Mouse (Mus musculus) embryonic facial prominence, embryonic 13.5 days (tissue): ENCODE data around the gene Ccnjl. TPM values are rescaled to one million over a fixed set of nuclear protein-coding genes. Genes with fewer than 3 reads are reported as not detected.

ENCODE experiments used
- ATAC-seq: fragments of 200-750 bp; cut with Nextera tagmentation; 2 replicates; pipeline ENCODE4 v1.8.0; 2017; ENCODE audit warnings: low read depth; ENCODE audit not compliant: insufficient number of reproducible peaks, insufficient read depth, low FRiP score, low TSS enrichment
- H3K27ac ChIP-seq: fragments of 300-500 bp; sonication (generic); 2 replicates; pipeline ENCODE4 v1.5.1; 2015; ENCODE audit warnings: moderate library complexity, mild to moderate bottlenecking, inconsistent platforms
- H3K27me3 ChIP-seq: fragments of 300-500 bp; sonication (generic); 2 replicates; pipeline ENCODE4 v1.6.1; 2015; ENCODE audit warnings: mild to moderate bottlenecking, inconsistent platforms
- H3K36me3 ChIP-seq: fragments of 300-500 bp; sonication (generic); 2 replicates; pipeline ENCODE4 v1.6.1; 2015; ENCODE audit warnings: mild to moderate bottlenecking, inconsistent platforms
- H3K4me1 ChIP-seq: fragments of 300-500 bp; sonication (generic); 2 replicates; pipeline ENCODE4 v1.6.1; 2015; ENCODE audit warnings: inconsistent platforms
- H3K4me2 ChIP-seq: fragments of 300-500 bp; sonication (generic); 2 replicates; pipeline ENCODE4 v1.6.1; 2015; ENCODE audit warnings: moderate library complexity, mild to moderate bottlenecking, inconsistent platforms
- H3K4me3 ChIP-seq: fragments of 300-500 bp; sonication (generic); 2 replicates; pipeline ENCODE4 v1.5.1; 2015; ENCODE audit warnings: mild to moderate bottlenecking, inconsistent platforms
- H3K9ac ChIP-seq: fragments of 300-500 bp; sonication (generic); 2 replicates; pipeline ENCODE4 v1.6.1; 2015; ENCODE audit warnings: mild to moderate bottlenecking, inconsistent platforms
- H3K9me3 ChIP-seq: fragments of 300-500 bp; sonication (generic); 2 replicates; pipeline ENCODE4 v1.6.1; 2016; ENCODE audit warnings: inconsistent platforms
- WGBS: fragments of 180-500 bp; shearing (Covaris S2); methylation state at CpG from one replicate; pipeline ENCODE4 v1.1.7; 2015; ENCODE audit warnings: mixed read lengths; 5-methylcytosine and 5-hydroxymethylcytosine counted together
- polyA plus RNA-seq: library from polyadenylated mRNA; unstranded; fragments of >200 nt; fragmentation: Nextera tagmentation; extraction: Ambion mirVana; gene quantifications from 2 replicates; pipeline ENCODE4 v1.2.1, GENCODE M21; 2015

The Ccnjl gene
- polyA plus RNA-seq, 1 experiment from 2014 or later, result 14.2 TPM

DNA sequence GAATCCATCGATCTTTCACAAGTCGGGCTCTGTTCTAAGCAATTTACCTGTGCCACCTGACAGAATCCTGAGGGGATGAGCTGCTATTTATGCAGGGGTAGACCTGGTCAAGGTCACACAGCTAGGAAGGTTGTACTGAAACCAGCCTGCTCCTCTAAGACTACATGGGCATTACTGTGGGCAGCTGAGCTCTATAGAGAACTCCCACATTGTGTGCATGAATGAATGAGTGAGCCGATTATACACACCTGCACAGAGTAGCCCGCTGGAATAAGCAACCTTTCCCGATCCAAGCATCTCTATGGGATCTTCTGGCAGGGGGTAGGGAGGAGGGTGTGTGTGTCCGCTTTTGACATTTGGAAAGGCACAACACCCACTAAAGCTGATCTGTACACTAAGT, 104.6 kb downstream of the Ccnjl start:
- Histone ChIP-seq H3K4me2 (no peak overlapping the region), H3K4me1 (peaks cover 10% of the 10 kb centered on the region), H3K27ac (no peak overlapping the region), H3K9ac (no peak overlapping the region), H3K9me3 (no peaks in the 10 kb centered on the region; the same call in 1 of the 2 replicates), H3K4me3 (no peak overlapping the region), H3K36me3 (no peaks in the 10 kb centered on the region), H3K27me3 (no peaks in the 10 kb centered on the region)
- WGBS, result 83% methylated on average over 6 of the region's 6 CpGs
- no peak for ATAC-seq

DNA sequence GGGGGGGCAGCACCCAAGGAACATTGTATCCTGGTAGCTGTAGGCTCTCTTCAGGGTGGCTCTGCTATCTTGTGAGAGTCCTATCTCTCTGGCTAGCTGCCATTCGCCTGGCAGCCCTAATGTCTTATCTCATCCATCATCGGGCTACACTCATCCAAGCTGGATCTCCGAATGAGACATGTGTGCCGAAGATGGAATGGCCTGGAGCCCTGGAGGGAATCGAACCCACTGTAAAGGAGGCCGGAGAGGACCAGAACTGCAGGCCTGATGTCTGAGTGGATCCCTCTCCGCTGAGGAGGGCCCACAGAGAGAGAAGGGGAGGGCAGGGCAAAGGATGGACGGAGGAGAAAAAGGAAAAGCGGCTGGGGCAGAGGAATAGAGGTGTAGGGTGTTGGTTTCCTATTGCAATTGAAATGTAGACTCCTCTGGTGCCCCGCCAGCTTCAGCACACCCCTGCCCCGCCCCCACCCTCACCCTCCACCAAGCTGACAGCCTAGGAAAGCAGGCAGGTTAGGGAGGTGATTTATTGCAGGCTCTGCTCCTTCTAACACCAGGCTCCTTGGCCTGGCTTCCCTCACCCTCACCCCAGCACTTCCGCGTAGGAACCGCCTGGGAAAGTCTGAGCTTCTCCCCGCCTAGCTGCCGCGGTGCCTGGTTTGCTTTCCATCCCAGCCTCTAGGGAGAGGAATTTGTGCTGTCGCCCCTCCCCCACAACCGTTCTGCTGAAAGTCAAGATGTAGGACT, 105.2 kb downstream of the Ccnjl start:
- Histone ChIP-seq H3K9ac (0 out of 2 replicates have a peak overlapping the region, but pooled peaks have one; percentile 32), H3K27me3 (no peaks in the 10 kb centered on the region), H3K4me3 (no peak overlapping the region), H3K27ac (peak overlapping the region; percentile 44), H3K9me3 (no peaks in the 10 kb centered on the region; the same call in 1 of the 2 replicates), H3K4me1 (peaks cover 10% of the 10 kb centered on the region), H3K36me3 (no peaks in the 10 kb centered on the region), H3K4me2 (peak overlapping the region; percentile 44)
- no peak; the same call in 1 of the 2 replicates for ATAC-seq
- 21% methylated on average over 19 of the region's 19 CpGs for WGBS

Other genes with a start within 250 kb of the Ccnjl start
- 116 and 118 TPM in 2 replicates for gene Pttg1, start 102.5 kb upstream of the Ccnjl start, polyA plus RNA-seq
- gene Slu7, start 95.0 kb upstream of the Ccnjl start, polyA plus RNA-seq, result 59.3 and 68.7 TPM in 2 replicates
- 15.9 and 17.0 TPM in 2 replicates for gene C1qtnf2, start 54.5 kb upstream of the Ccnjl start, polyA plus RNA-seq
- 3.5 and 4.2 TPM in 2 replicates for gene 4933415A04Rik, start 58.3 kb downstream of the Ccnjl start, polyA plus RNA-seq
- 26.5 TPM in 1 of 2 replicates, not detected in the other for gene Fabp6, start 72.8 kb downstream of the Ccnjl start, polyA plus RNA-seq
- 30.3 and 30.4 TPM in 2 replicates for gene Pwwp2a, start 153.2 kb downstream of the Ccnjl start, polyA plus RNA-seq
- gene Ttc1, start 219.2 kb downstream of the Ccnjl start, polyA plus RNA-seq, result 73.6 and 76.8 TPM in 2 replicates